Mouse (Mus musculus) heart, postnatal 10 days (tissue): ENCODE data around the gene Smim10l1. TPM values are rescaled to one million over a fixed set of nuclear protein-coding genes. Genes with fewer than 3 reads are reported as not detected.

Experiments
- DNase-seq, 2 experiments: peaks; one replicate each; pipeline ENCODE4 v3.0.0; 2021
- intact Hi-C: fragments of 180-260 bp; cut with DNase I; formaldehyde crosslinking; loops from one replicate; pipeline ENCODE4 v1.15.1; 2025
- total RNA-seq, 2 experiments: library from RNA; stranded (reverse); gene quantifications; 2 replicates each; pipeline ENCODE4 v1.2.3; 2021

Gene Smim10l1
- total RNA-seq: 10 to 100 TPM; 75.5 to 75.7 TPM

DNA sequence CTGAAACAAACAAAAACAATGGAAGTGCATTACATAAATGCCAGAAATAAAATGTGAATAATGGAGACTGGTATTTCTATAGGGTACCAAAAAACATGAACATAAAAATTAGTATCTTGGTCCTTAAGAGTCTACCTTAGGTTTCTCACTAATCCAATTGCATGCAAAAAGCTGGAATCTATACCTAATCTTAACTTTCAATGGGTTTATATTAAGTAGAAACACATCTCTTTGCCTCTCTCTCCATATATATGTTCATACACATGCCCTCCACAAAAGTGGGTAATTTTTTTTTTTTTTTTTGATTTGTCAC lies at the start of gene Smim10l1:
Gene Smim10l1 (plus strand): TSS at position 301 of the 313 bp plus-strand sequence.
- no peak for DNase-seq
- intact Hi-C loops: no loop called here

DNA sequence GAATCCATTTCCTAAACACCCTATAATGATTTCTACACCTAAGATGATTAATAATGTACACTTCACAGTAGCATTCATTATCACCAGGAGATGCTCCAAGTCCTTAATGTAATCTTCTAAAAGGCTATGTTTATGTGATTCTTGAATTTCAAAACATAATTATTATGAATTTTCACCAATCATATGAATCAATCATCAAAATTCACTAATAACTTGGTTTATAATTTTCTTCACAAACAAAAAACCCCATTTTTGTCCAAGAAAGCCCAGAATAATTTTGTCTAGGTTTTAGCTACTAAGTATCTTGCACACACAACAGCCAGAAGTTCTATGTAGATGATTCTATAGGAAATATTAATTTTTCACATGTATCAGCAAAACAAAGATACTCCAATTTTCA lies 49.0 kb upstream of the Smim10l1 start, which contains the start of gene Tas2r140:
Gene Tas2r140 (minus strand): TSS at position 101 of the 400 bp plus-strand sequence.
- intact Hi-C loops: no loop called here
- no peak for DNase-seq

DNA sequence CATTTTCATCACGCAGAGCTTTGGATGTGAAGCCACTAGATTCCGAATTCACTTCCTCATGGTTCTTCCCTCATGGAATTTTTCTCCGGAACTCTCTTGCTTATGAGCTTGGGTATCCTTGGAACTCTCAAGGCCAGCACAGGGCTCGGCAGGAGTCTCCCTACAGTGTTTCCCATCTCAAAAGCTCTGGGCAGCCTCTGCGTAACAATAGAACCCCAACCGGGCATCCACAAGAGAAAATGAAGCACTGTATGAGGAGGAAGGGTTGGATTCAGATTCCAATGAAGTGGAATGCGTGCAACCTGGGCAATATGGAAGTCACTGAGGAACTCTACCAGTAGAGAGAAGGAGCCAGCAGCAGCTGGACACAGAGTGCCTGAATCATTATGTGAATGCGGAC lies 12.5 kb upstream of the Smim10l1 start:
- DNase-seq: no peak
- intact Hi-C loops: no loop called here

DNA sequence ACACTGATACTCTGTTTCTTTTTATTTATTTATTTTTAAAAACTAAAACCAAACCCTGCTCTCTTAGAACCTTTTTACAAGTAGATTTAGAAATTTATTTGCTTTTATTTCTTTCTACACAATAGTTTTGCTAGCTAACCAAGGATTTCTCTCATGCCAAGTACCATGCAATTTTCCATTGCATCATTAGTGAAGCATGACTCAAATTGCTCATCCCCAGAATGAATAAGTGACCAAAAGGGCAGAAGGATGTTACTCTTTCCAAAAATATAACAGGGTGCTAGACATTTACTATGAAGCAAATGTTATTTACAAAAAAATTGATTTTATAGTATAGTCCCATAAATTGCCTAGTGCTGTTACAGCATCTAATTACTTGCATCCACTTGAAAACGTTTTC lies 2.3 kb upstream of the Smim10l1 start:
- intact Hi-C loops: no loop called here
- no peak for DNase-seq

DNA sequence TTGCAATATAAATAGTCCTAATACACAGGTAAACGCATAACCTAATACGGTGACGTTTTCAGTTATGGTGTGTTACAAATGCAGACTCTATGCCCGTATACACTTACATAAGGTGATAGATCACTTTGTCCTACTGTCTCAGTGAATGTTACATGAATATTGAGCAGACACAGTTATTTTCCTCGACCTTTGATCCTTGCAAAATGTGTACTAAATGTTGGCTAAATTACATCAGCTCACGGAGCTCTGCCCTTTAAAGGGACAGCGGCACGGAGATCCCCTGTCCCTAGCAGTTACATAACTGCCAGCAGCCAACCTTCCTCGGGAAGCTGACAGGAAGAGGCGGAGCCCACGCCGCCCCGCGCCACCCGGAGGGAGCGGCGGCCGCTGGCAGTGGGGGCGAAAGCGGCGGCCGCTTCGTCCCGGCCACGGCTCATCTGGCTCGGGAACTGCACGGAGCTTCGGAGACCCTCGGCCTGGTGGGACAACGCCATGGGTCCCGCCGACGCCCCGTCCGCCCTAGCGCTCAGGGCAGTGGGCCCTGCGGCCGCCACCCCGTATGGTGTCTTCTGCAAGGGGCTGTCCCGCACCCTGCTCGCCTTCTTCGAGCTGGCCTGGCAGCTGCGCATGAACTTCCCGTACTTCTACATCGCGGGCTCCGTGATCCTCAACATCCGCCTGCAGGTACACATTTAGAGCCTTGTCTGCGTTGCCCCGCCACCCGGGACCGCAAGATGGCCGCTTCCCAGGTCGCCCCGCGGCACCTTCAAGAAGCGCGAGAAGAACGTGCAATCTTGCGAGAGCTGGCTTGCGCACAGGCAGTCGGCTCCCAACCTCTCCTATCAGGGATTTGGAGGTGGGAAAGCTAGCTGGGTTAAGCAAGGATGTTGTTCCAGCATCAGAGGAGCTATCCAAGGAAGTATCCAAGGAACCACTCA lies 482 bp downstream of the Smim10l1 start:
- peak; percentile 94 to 96 for DNase-seq
- intact Hi-C loops: no loop called here

Other genes starting within 250 kb of the Smim10l1 start
- gene Tas2r116, start 249.5 kb upstream of the Smim10l1 start, total RNA-seq: not detected
- gene Tas2r110, start 236.9 kb upstream of the Smim10l1 start, total RNA-seq: not detected
- not detected for gene Tas2r113, start 211.9 kb upstream of the Smim10l1 start, total RNA-seq
- not detected for gene Tas2r125, start 195.3 kb upstream of the Smim10l1 start, total RNA-seq
- not detected for gene Tas2r129, start 153.8 kb upstream of the Smim10l1 start, total RNA-seq
- not detected for gene Tas2r131, start 147.0 kb upstream of the Smim10l1 start, total RNA-seq
- not detected for gene Tas2r109, start 123.9 kb upstream of the Smim10l1 start, total RNA-seq
- gene Tas2r103, start 67.8 kb upstream of the Smim10l1 start, total RNA-seq: not detected
- gene Tas2r140, start 49.1 kb upstream of the Smim10l1 start, total RNA-seq: not detected
- not detected for gene 5530400C23Rik, start 187.3 kb downstream of the Smim10l1 start, total RNA-seq